Mouse (Mus musculus) megakaryocyte, adult 5-6 weeks (primary cell): ENCODE results near the gene Pnpla3. TPM values are rescaled to one million over a fixed set of nuclear protein-coding genes. Genes with fewer than 3 reads are reported as not detected.
"Not testable (repeated sequence)": the region's sequence is repeated elsewhere in the genome, so short reads cannot be mapped to it uniquely, and the experiment has no call there.

Source experiments
- ATAC-seq: 2 replicates; pipeline ENCODE4 v1.8.0; 2016; ENCODE audit warnings: mild to moderate bottlenecking, inconsistent platforms; ENCODE audit not compliant: poor library complexity, severe bottlenecking
- total RNA-seq, 2 experiments: library from RNA; stranded (forward) in 1 of 2; stranded (reverse) in 1 of 2; fragments of 153-499, 151-499 nt in 1 of 2; fragments of 221-1000, 200-1000 nt in 1 of 2; gene quantifications; 2 replicates each; pipeline versions ENCODE4 v1.2.3 to v1.2.4; 2015 to 2017

The Pnpla3 gene
- total RNA-seq (2015) (not detected in 2 replicates), total RNA-seq (2017) (not detected in 2 replicates)

GRCm38 (mm10) chr15:84167600-84167999, at the start of gene Pnpla3:
Gene Pnpla3 (plus strand): TSS chr15:84167837.
- peak; percentile 81 for ATAC-seq

- ATAC-seq = 0 out of 2 replicates have a peak, but pooled peaks have one; percentile 45
Observed at GRCm38 (mm10) chr15:84120612-84121011, 47.0 kb upstream of the Pnpla3 start.

- ATAC-seq = no peak
Observed at GRCm38 (mm10) chr15:84121036-84121435, 46.6 kb upstream of the Pnpla3 start.

GRCm38 (mm10) chr15:84123075-84123474, 44.6 kb upstream of the Pnpla3 start, which contains the start of gene Pnpla5:
Gene Pnpla5 (minus strand): TSS chr15:84123175.
- no peak for ATAC-seq

GRCm38 (mm10) chr15:84124086-84124485, 43.6 kb upstream of the Pnpla3 start:
- no peak for ATAC-seq

GRCm38 (mm10) chr15:84126447-84126846, 41.2 kb upstream of the Pnpla3 start:
- ATAC-seq = peak; percentile 77

- ATAC-seq = peak; percentile 96
Observed at GRCm38 (mm10) chr15:84126871-84127270, 40.8 kb upstream of the Pnpla3 start.

GRCm38 (mm10) chr15:84131096-84131786, 36.4 kb upstream of the Pnpla3 start:
- ATAC-seq = no peak

- ATAC-seq = no peak
Observed at GRCm38 (mm10) chr15:84131971-84132370, 35.7 kb upstream of the Pnpla3 start.

- no peak; the same call in 1 of the 2 replicates for ATAC-seq
Observed at GRCm38 (mm10) chr15:84133440-84133839, 34.2 kb upstream of the Pnpla3 start.

- ATAC-seq = 0 out of 2 replicates have a peak, but pooled peaks have one; percentile 36
Observed at GRCm38 (mm10) chr15:84135472-84135871, 32.2 kb upstream of the Pnpla3 start.

GRCm38 (mm10) chr15:84136473-84137415, 30.9 kb upstream of the Pnpla3 start:
- no peak for ATAC-seq

GRCm38 (mm10) chr15:84139592-84140005, 28.0 kb upstream of the Pnpla3 start:
- ATAC-seq = peak; percentile 60

- no peak for ATAC-seq
Observed at GRCm38 (mm10) chr15:84140109-84140508, 27.5 kb upstream of the Pnpla3 start.

GRCm38 (mm10) chr15:84140929-84141328, 26.7 kb upstream of the Pnpla3 start:
- ATAC-seq = no peak

- ATAC-seq = no peak
Observed at GRCm38 (mm10) chr15:84156158-84156557, 11.5 kb upstream of the Pnpla3 start.

GRCm38 (mm10) chr15:84157530-84157929, 10.1 kb upstream of the Pnpla3 start:
- ATAC-seq = not testable (repeated sequence)

GRCm38 (mm10) chr15:84161871-84162270, 5.8 kb upstream of the Pnpla3 start:
- ATAC-seq = no peak

GRCm38 (mm10) chr15:84166818-84167217, 819 bp upstream of the Pnpla3 start:
- no peak for ATAC-seq

GRCm38 (mm10) chr15:84168170-84169161, 829 bp downstream of the Pnpla3 start:
- no peak for ATAC-seq
